Mouse (Mus musculus) spleen, postnatal 4 days (tissue): Measurements from ENCODE around the gene Anxa1.
A peak's percentile ranks its signal among the peaks of the same experiment; 100 is the strongest.

Experiments used
- DNase-seq, 2 experiments: peaks; one replicate each; pipeline ENCODE4 v3.0.0; 2022; ENCODE audit warnings: low spot score in 2 of 2

Anxa1 gene

GRCm38 (mm10) chr19:20390455-20390994 is at the start of gene Anxa1:
Gene Anxa1, minus strand, starts transcription at chr19:20390944.
- DNase-seq = peak in 1 of 2 experiments; percentile 14

- DNase-seq = no peak
Observed at GRCm38 (mm10) chr19:20437043-20437442, 46.3 kb upstream of the Anxa1 start.

- peak; percentile 39 to 77 for DNase-seq
Observed at GRCm38 (mm10) chr19:20434541-20434940, 43.8 kb upstream of the Anxa1 start.

DNA sequence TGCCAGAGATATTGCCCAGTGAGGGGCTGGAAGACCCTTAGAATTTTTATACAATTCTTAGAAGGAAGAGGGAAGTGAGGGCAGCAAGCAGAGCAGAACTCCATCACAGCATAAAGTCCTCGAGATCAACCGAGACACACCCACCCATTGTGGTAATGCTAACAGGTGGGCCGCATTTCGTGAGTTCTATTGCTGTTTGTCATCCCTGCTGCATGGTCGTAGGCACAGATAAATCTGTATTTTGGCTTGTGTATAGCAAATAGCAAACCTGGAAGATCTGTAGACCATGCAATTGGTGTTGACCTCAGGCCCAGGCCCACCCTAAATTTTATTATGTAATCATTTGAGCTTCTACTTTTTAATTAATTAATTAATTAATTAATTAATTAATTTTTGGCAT is 43.2 kb upstream of the Anxa1 start:
- no peak for DNase-seq

- DNase-seq = no peak
Observed at GRCm38 (mm10) chr19:20426443-20427161, 35.9 kb upstream of the Anxa1 start.

DNA sequence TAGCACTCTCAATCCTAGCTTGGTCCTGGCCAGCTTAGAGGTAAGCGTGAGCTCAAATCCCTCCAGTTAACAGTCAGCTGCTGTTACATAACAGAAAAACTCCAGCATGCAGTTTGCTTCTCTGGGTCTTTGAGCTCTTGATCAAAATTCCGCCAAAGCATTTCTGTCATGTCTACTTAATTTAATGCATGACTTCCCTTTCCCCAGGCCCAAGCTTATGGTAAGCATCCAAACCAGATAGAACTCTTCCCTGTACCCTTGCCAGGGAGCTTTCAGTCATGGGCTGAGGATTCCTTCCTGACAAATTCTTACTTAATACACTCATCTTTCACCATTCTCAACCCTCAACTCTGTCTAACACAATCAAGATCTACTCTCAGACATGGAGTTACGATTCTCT is 20.5 kb upstream of the Anxa1 start:
- no peak for DNase-seq

- DNase-seq = no peak
Observed at GRCm38 (mm10) chr19:20409541-20410528, 19.1 kb upstream of the Anxa1 start.

GRCm38 (mm10) chr19:20406475-20406874 is 15.7 kb upstream of the Anxa1 start:
- DNase-seq = no peak

- DNase-seq = no peak
Observed at GRCm38 (mm10) chr19:20405015-20405414, 14.3 kb upstream of the Anxa1 start.

GRCm38 (mm10) chr19:20403740-20404139 is 13.0 kb upstream of the Anxa1 start:
- DNase-seq = no peak

GRCm38 (mm10) chr19:20403219-20403618 is 12.5 kb upstream of the Anxa1 start:
- no peak for DNase-seq

- DNase-seq = no peak
Observed at GRCm38 (mm10) chr19:20402516-20403200, 11.9 kb upstream of the Anxa1 start.

DNA sequence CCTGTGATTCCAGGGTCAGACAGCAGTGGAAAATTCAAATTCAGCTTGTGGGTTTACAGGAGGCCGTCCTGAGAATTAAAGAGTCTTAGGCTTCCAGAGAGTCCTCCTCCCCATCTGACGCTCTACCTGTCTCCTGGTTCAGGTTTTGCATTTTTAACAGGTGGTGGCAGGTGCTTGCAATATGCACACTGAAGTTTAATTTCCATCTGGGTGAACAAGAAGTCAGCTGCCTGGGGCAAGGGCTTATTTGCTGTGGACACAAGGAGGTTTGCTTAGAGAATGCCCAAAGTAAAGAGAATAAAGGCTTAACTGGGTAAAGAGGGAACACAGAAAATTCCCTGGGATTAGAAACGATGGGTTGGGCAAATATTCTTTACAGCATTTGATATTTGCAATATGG is 11.2 kb upstream of the Anxa1 start:
- DNase-seq = no peak

DNA sequence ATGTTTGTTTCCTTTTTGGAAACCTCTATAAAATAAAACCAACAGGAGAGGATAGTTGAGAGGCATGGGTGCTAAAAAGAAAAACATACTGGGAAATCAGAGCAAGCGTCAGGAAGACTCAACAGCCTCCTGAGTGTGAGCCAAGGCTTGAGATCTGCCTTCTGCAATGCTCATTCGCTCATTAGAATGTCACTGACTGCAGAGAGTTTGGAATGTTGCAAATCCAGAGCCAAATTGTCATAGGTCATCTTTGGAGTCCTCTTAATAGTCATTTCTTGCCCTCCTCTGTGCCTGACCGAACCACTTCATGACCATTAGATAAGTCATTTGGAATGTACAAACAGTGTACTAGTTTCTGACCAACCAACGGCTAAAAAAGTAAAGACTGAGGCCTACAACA is 8.4 kb upstream of the Anxa1 start:
- DNase-seq = no peak

GRCm38 (mm10) chr19:20397092-20397491 is 6.3 kb upstream of the Anxa1 start:
- no peak for DNase-seq

DNA sequence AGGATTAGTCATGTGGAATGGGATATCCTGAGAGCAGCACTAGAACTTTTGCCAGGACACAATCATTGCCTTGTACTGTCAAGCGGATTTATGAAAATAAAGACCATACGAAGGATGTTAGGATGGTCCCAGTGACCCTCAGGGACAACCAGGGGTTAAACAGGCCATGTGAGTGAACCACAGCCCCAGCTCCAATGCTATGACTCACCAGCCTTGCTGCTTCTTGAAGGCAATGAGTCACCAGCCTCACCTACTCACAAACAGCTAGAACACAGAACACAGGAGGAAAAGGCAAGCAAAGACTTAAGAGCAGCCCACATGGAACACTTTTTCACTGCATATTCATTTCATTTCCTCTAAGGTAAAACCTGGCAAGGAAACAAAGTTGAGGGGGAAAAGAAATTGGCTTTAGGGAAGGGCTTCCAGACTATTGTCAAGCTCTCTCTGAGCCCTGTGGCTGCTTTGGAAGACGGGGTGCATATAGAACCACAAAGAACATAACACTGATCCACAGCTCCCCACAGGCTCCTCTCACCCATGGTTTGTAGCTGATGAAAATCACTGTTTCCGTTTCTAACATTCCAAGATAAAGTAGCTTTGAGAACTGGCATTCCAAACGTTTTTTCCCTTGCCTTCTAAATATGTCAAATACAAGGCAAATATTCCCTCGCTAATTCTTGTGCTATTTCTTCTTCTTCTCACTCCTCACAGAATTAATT is 3.0 kb upstream of the Anxa1 start:
- DNase-seq = no peak

- no peak for DNase-seq
Observed at GRCm38 (mm10) chr19:20389723-20390122, 1.0 kb downstream of the Anxa1 start.

GRCm38 (mm10) chr19:20389245-20389644 is 1.5 kb downstream of the Anxa1 start:
- DNase-seq = no peak

- DNase-seq = no peak
Observed at GRCm38 (mm10) chr19:20388276-20388675, 2.5 kb downstream of the Anxa1 start.

DNA sequence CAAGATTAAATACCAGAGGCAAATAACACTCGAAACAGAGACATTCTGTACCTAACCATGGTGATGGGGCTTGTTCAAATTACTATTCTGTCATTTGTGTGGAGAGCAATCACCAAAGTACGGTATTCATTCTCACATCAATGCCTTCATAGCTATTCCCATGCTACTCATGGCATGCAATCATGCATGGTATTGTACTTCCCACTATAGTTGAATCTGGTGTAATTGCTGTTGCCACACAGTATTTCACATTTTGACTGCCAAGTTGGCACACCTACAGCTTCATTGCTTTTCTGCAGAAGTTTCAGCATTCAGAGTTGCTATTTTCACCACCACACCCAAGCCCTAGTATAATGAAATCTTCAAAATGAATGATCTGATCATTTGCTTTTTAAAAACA is 4.4 kb downstream of the Anxa1 start:
- no peak for DNase-seq

- no peak for DNase-seq
Observed at GRCm38 (mm10) chr19:20385645-20386044, 5.1 kb downstream of the Anxa1 start.
